Mouse (Mus musculus) left cerebral cortex, postnatal 25 days (tissue): ENCODE data around the gene Mtfr2. TPM values are rescaled to one million over a fixed set of nuclear protein-coding genes. Genes with fewer than 3 reads are reported as not detected.

Experiments
- total RNA-seq, 2 experiments: library from RNA; stranded (reverse); gene quantifications; 2 replicates each; pipeline ENCODE4 v1.2.3; 2021

The Mtfr2 gene
- total RNA-seq, 2 experiments from 2014 or later = 0.50 to 0.55 TPM

Other genes starting within 250 kb of the Mtfr2 start
- 100 to 1,000 TPM in 1 of 2 experiments, 10 to 100 TPM in 1; 97.9 to 111 TPM for gene Map7, start 199.3 kb upstream of the Mtfr2 start, total RNA-seq
- gene Bclaf1, start 35.3 kb upstream of the Mtfr2 start, total RNA-seq = 100 to 1,000 TPM; 110 to 113 TPM